Mouse (Mus musculus) myocyte (in vitro differentiated cells): ENCODE data around the gene Ankrd52. TPM values are rescaled to one million over a fixed set of nuclear protein-coding genes. Genes with fewer than 3 reads are reported as not detected.
A peak's percentile ranks its signal among the peaks of the same experiment; 100 is the strongest.

Source experiments
- H3K27me3 ChIP-seq: one replicate; pipeline ENCODE4 v1.6.1; 2011; ENCODE audit not compliant: control insufficient read depth, insufficient read depth, insufficient read length
- H3K36me3 ChIP-seq: one replicate; pipeline ENCODE4 v1.6.1; 2011; ENCODE audit not compliant: control insufficient read depth, insufficient read depth
- H3K4me2 ChIP-seq: one replicate; pipeline ENCODE4 v1.6.1; 2011; ENCODE audit warnings: low read depth, control low read depth
- H3K4me3 ChIP-seq: one replicate; pipeline ENCODE4 v1.5.1; 2011; ENCODE audit warnings: mild to moderate bottlenecking, control low read depth, moderate library complexity
- H3K79me2 ChIP-seq: one replicate; pipeline ENCODE4 v1.6.1; 2011; ENCODE audit not compliant: control insufficient read depth, insufficient read depth
- H3ac ChIP-seq: one replicate; pipeline ENCODE4 v1.6.1; 2011; ENCODE audit not compliant: control insufficient read depth, insufficient read length
- CEBPB ChIP-seq: IDR thresholded peaks from 2 replicates; pipeline ENCODE4 v1.6.1; 2011; ENCODE audit warnings: mild to moderate bottlenecking, moderate library complexity; ENCODE audit not compliant: poor library complexity, insufficient read depth, severe bottlenecking
- E2F4 ChIP-seq: IDR thresholded peaks from one replicate; pipeline ENCODE4 v1.6.1; 2011; ENCODE audit warnings: mild to moderate bottlenecking, control low read depth, moderate library complexity; ENCODE audit not compliant: insufficient read depth
- MAX ChIP-seq: IDR thresholded peaks from one replicate; pipeline ENCODE4 v1.6.1; 2011; ENCODE audit warnings: low read depth, mild to moderate bottlenecking, control low read depth
- MYOD1 ChIP-seq, 3 experiments: IDR thresholded peaks; one replicate each; pipeline ENCODE4 v1.6.1; 2011; ENCODE audit warnings: control low read depth in 2 of 3, low read depth in 2 of 3, mild to moderate bottlenecking in 2 of 3, moderate library complexity in 1 of 3; ENCODE audit not compliant: insufficient read length in 2 of 3, control insufficient read depth in 1 of 3
- MYOG ChIP-seq, 3 experiments: IDR thresholded peaks; one replicate each; pipeline ENCODE4 v1.6.1; 2011; ENCODE audit warnings: control low read depth in 2 of 3, low read depth in 2 of 3, mild to moderate bottlenecking in 2 of 3; ENCODE audit not compliant: insufficient read length in 2 of 3, control insufficient read depth in 1 of 3, insufficient read depth in 1 of 3
- POLR2A ChIP-seq: IDR thresholded peaks from one replicate; pipeline ENCODE4 v1.6.1; 2011; ENCODE audit warnings: low read depth, mild to moderate bottlenecking, control low read depth, moderate library complexity; ENCODE audit not compliant: insufficient read length
- POLR2AphosphoS2 ChIP-seq: IDR thresholded peaks from one replicate; pipeline ENCODE4 v1.6.1; 2011; ENCODE audit warnings: low read depth, control low read depth; ENCODE audit not compliant: insufficient read length
- REST ChIP-seq: IDR thresholded peaks from one replicate; pipeline ENCODE4 v1.6.1; 2011; ENCODE audit warnings: mild to moderate bottlenecking, control low read depth, moderate library complexity; ENCODE audit not compliant: insufficient read depth, insufficient read length
- SRF ChIP-seq: IDR thresholded peaks from one replicate; pipeline ENCODE4 v1.6.1; 2011; ENCODE audit warnings: low read depth; ENCODE audit not compliant: control insufficient read depth, insufficient read length
- TCF12 ChIP-seq: IDR thresholded peaks from one replicate; pipeline ENCODE4 v1.6.1; 2011; ENCODE audit warnings: mild to moderate bottlenecking, control low read depth; ENCODE audit not compliant: poor library complexity, insufficient read depth, severe bottlenecking
- TCF3 ChIP-seq: IDR thresholded peaks from one replicate; pipeline ENCODE4 v1.6.1; 2011; ENCODE audit warnings: low read depth, control low read depth; ENCODE audit not compliant: insufficient read length
- USF1 ChIP-seq: IDR thresholded peaks from one replicate; pipeline ENCODE4 v1.6.1; 2011; ENCODE audit warnings: low read depth, mild to moderate bottlenecking, control low read depth, moderate library complexity
- polyA plus RNA-seq: library from polyadenylated mRNA; unstranded; fragments of >200 nt; fragmentation: generic; extraction: Trizol; gene quantifications from one replicate; pipeline ENCODE4 v1.2.1, GENCODE M21; 2012; ENCODE audit warnings: missing spikeins

Gene Ankrd52
- polyA plus RNA-seq, 1 experiment: 30.8 TPM

DNA sequence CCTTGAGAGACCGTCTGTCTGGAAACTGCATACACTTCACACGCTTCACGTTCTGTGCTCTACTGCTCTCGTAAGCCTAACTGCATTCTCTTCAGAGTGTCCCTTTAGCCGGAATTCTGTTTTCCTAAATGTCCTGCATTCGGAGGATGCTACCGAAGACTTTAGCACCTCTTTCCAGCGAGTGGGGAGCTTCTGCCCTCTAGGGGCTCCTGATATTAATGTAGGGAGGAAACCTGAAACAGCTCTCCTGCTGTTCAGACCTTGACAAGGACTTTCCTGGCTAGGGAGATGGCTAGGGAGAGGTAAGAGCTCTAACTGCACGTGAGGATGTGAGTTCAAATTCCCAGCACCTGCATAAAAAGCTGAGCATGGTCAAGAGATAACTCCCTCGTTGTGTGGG, 63.5 kb downstream of the Ankrd52 start:
- no peak overlapping the region for H3K4me3 ChIP-seq
- no peaks in the 10 kb centered on the region for H3K79me2 ChIP-seq
- H3K36me3 ChIP-seq: peaks cover 23% of the 10 kb centered on the region
- no peaks in the 10 kb centered on the region for H3K27me3 ChIP-seq
- H3K4me2 ChIP-seq: no peak overlapping the region
- no peak overlapping the region for H3ac ChIP-seq
- TF ChIP-seq CEBPB: no peak

DNA sequence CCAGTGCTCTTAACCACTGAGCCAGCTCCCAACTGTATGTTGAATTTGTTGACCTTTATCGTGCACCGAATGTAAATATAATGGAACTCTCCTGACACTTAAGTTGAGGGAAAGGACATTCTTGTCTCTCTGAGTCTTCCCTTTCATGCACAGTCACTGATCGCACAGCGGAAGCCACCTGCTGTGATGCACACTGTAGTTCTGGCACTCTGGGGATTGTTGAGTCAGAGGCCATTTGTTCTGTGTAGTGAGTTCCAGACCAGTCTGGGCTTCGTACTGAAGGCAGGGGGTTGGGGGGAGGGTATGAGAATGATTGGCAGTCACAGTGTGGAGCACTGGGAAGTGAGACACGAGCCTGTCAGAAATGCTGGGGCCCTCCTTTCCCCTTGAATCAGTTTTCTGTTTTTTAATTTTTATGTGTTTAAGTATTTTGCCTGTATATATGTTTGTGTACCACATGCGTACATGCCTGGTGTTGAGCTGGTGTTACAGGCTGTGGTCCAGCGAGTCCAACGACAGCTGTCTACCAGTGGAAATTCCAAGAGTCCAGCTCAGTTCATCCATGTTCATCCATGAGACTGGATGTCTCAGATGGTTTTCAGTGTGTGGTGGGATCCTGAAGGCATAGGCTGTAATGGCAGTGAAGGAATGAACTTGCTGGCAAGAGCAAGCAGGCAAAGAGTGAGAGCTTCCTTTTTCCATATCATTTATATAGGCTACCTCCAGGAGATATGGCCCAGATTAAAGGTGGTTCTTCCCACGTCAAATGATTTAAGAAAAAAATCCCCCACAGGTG, 64.6 kb downstream of the Ankrd52 start:
- H3ac ChIP-seq: no peak overlapping the region
- peaks cover 23% of the 10 kb centered on the region for H3K36me3 ChIP-seq
- no peak overlapping the region for H3K4me2 ChIP-seq
- no peaks in the 10 kb centered on the region for H3K79me2 ChIP-seq
- H3K27me3 ChIP-seq: no peaks in the 10 kb centered on the region
- TF ChIP-seq MYOG (IDR thresholded peaks at IDR 0.05; ENCODE audit: control insufficient read depth in 1 of 3, insufficient read depth in 1 of 3, insufficient read length in 2 of 3, low read depth in 2 of 3) (no peak), POLR2AphosphoS2 (peak; percentile 64), CEBPB (no peak), MAX (no peak), TCF3 (no peak)
- H3K4me3 ChIP-seq: no peak overlapping the region

DNA sequence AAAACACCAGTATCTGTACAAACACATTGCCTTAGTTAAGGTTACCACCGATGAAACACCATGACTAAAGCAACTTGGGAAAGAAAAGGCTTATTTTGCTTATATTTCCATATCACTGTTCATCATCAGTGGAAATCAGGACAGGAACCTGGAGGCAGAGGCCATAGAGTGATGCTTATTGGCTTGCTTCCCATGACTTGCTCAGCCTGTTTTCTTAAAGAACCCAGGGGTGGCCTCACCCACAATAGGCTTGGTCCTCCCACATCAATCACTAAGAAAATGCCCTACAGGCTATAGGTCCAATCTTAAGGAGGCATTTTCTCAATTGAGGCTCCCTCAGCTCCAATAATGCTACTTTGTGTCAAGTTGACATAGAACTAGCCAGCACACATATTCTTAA, 65.8 kb downstream of the Ankrd52 start:
- Histone ChIP-seq H3K4me3 (no peak overlapping the region), H3ac (no peak overlapping the region)

DNA sequence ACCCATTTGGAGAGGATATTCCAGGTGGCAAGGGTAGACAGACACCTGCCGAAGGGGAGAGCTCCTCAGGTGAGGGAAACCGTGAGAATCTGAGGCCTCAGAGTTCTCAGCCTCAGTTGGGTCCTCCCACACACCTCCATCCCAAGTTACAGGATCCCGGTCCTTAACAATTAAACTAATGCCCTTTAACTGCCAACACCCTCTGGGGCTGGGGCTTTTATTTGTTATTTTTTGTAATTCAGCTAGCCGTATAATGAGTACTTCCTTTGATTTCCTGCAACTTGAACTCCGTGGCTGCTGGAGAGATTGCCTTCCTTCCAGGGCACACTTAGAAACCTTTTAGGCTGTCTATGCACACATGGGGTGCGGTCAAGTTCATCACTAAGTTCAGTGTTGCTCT, 67.4 kb downstream of the Ankrd52 start:
- H3K79me2 ChIP-seq: no peaks in the 10 kb centered on the region
- H3K27me3 ChIP-seq: no peaks in the 10 kb centered on the region
- no peak overlapping the region for H3K4me2 ChIP-seq

More for the DNA sequence above, 65.8 kb downstream of the Ankrd52 start:
- H3K4me2 ChIP-seq: no peak overlapping the region
- H3K79me2 ChIP-seq: no peaks in the 10 kb centered on the region
- peaks cover 23% of the 10 kb centered on the region for H3K36me3 ChIP-seq
- no peaks in the 10 kb centered on the region for H3K27me3 ChIP-seq
- TF ChIP-seq SRF: no peak
- no peak for TF ChIP-seq TCF3
- TF ChIP-seq POLR2A: no peak
- no peak for TF ChIP-seq CEBPB
- no peak for TF ChIP-seq POLR2AphosphoS2
- TF ChIP-seq MAX: no peak
- TF ChIP-seq REST: no peak

DNA sequence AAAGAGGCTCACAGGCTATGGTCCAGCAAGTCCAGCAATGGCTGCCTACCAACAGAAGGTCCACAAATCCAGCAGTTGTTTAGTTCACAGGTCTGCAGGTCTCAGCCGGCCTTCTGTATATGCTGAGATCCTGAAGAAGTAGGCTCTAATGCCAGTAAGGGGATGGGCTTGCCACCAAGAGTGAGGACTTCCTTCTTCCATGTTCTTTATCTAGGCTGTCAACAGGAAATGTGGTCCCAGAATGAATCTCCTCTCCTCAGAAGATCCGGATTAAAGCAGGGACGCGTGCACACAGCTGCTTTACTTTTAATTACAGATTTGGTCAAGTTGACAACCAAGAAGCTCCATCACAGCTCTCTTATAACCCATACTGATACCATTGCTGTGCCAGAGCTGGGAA, 68.5 kb downstream of the Ankrd52 start:
- H3K36me3 ChIP-seq: peaks cover 13% of the 10 kb centered on the region
- H3K4me3 ChIP-seq: no peak overlapping the region
- no peak for TF ChIP-seq E2F4
- TF ChIP-seq CEBPB: no peak
- no peak for TF ChIP-seq USF1
- TF ChIP-seq TCF12: no peak
- no peak for TF ChIP-seq SRF
- TF ChIP-seq POLR2A: no peak
- TF ChIP-seq TCF3: no peak
- TF ChIP-seq MAX: no peak
- no peak for TF ChIP-seq REST
- TF ChIP-seq POLR2AphosphoS2: no peak
- no peak for TF ChIP-seq MYOD1 (IDR thresholded peaks at IDR 0.05; ENCODE audit: control insufficient read depth in 1 of 3, insufficient read length in 2 of 3, low read depth in 2 of 3)
- TF ChIP-seq MYOG (IDR thresholded peaks at IDR 0.05; ENCODE audit: control insufficient read depth in 1 of 3, insufficient read depth in 1 of 3, insufficient read length in 2 of 3, low read depth in 2 of 3): no peak
- H3K4me2 ChIP-seq: no peak overlapping the region
- no peaks in the 10 kb centered on the region for H3K27me3 ChIP-seq
- no peaks in the 10 kb centered on the region for H3K79me2 ChIP-seq
- H3ac ChIP-seq: no peak overlapping the region

More for the DNA sequence above, 67.4 kb downstream of the Ankrd52 start:
- Histone ChIP-seq H3K4me3 (no peak overlapping the region), H3ac (no peak overlapping the region), H3K36me3 (peaks cover 18% of the 10 kb centered on the region)
- no peak for TF ChIP-seq TCF3
- TF ChIP-seq MAX: no peak
- TF ChIP-seq REST: no peak
- no peak for TF ChIP-seq POLR2AphosphoS2
- no peak for TF ChIP-seq TCF12
- no peak for TF ChIP-seq MYOD1 (IDR thresholded peaks at IDR 0.05; ENCODE audit: control insufficient read depth in 1 of 3, insufficient read length in 2 of 3, low read depth in 2 of 3)
- TF ChIP-seq POLR2A: no peak
- TF ChIP-seq SRF: no peak
- no peak for TF ChIP-seq USF1
- no peak for TF ChIP-seq CEBPB
- TF ChIP-seq MYOG (IDR thresholded peaks at IDR 0.05; ENCODE audit: control insufficient read depth in 1 of 3, insufficient read depth in 1 of 3, insufficient read length in 2 of 3, low read depth in 2 of 3): no peak
- no peak for TF ChIP-seq E2F4
